Mouse (Mus musculus): Measurements from ENCODE around the gene Lsm10. TPM values are rescaled to one million over a fixed set of nuclear protein-coding genes. Genes with fewer than 3 reads are reported as not detected.

The Lsm10 gene
- polyA plus RNA-seq, 1 experiment from 2014 or later = 27.7 TPM

- H3K4me1 ChIP-seq (ENCODE audit: insufficient read depth) = no peaks in the 10 kb centered on the region
- WGBS (ENCODE audit: insufficient replicate concordance) = 69% methylated on average over 4 of the region's 4 CpGs
- H3K9me3 ChIP-seq (ENCODE audit: low read length) = no peaks in the 10 kb centered on the region
- TF ChIP-seq EP300 (IDR thresholded peaks at IDR 0.05; ENCODE audit: low read depth) = no peak
- TF ChIP-seq CTCF (IDR thresholded peaks at IDR 0.05; ENCODE audit: low read depth) = no peak
- H3K27ac ChIP-seq (ENCODE audit: low read depth) = no peak overlapping the region
- H3K4me2 ChIP-seq (ENCODE audit: low read depth, low read length) = no peak overlapping the region
- H3K27me3 ChIP-seq (ENCODE audit: insufficient read depth, low read length) = no peaks in the 10 kb centered on the region
- H3K36me3 ChIP-seq (replicated peaks; ENCODE audit: insufficient read depth, low read length) = no peaks in the 10 kb centered on the region
- no peak overlapping the region for H3K9ac ChIP-seq (replicated peaks)
- ATAC-seq = no peak
- DNase-seq = no peak
- H3K4me3 ChIP-seq (ENCODE audit: low read depth, low read length) = no peak overlapping the region
Observed at GRCm38 (mm10) chr4:126079266-126079665, 17.2 kb upstream of the Lsm10 start.

- no peak for ATAC-seq
- no peak for DNase-seq
- TF ChIP-seq EP300 (IDR thresholded peaks at IDR 0.05; ENCODE audit: low read depth) (no peak), CTCF (IDR thresholded peaks at IDR 0.05; ENCODE audit: low read depth) (no peak)
Observed at GRCm38 (mm10) chr4:126081601-126082000, 14.8 kb upstream of the Lsm10 start.

GRCm38 (mm10) chr4:126083021-126083420 lies 13.4 kb upstream of the Lsm10 start:
- H3K36me3 ChIP-seq (replicated peaks; ENCODE audit: insufficient read depth, low read length) = no peaks in the 10 kb centered on the region
- H3K9ac ChIP-seq (replicated peaks) = no peak overlapping the region
- no peak overlapping the region for H3K4me2 ChIP-seq (ENCODE audit: low read depth, low read length)
- no peak overlapping the region for H3K4me3 ChIP-seq (ENCODE audit: low read depth, low read length)
- ATAC-seq (no peak), DNase-seq (no peak)
- no peak overlapping the region for H3K27ac ChIP-seq (ENCODE audit: low read depth)
- 52% methylated on average over 9 of the region's 9 CpGs for WGBS (ENCODE audit: insufficient replicate concordance)
- H3K4me1 ChIP-seq (ENCODE audit: insufficient read depth) = no peaks in the 10 kb centered on the region
- no peaks in the 10 kb centered on the region for H3K27me3 ChIP-seq (ENCODE audit: insufficient read depth, low read length)
- TF ChIP-seq EP300 (IDR thresholded peaks at IDR 0.05; ENCODE audit: low read depth) = no peak
- TF ChIP-seq CTCF (IDR thresholded peaks at IDR 0.05; ENCODE audit: low read depth) = no peak
- no peaks in the 10 kb centered on the region for H3K9me3 ChIP-seq (ENCODE audit: low read length)

More at GRCm38 (mm10) chr4:126081601-126082000, 14.8 kb upstream of the Lsm10 start:
- Histone ChIP-seq H3K27me3 (ENCODE audit: insufficient read depth, low read length) (no peaks in the 10 kb centered on the region), H3K9me3 (ENCODE audit: low read length) (no peaks in the 10 kb centered on the region), H3K9ac (replicated peaks) (no peak overlapping the region), H3K4me2 (ENCODE audit: low read depth, low read length) (no peak overlapping the region), H3K36me3 (replicated peaks; ENCODE audit: insufficient read depth, low read length) (no peaks in the 10 kb centered on the region), H3K27ac (ENCODE audit: low read depth) (no peak overlapping the region), H3K4me1 (ENCODE audit: insufficient read depth) (no peaks in the 10 kb centered on the region), H3K4me3 (ENCODE audit: low read depth, low read length) (no peak overlapping the region)
- 84% methylated on average over 1 of the region's 1 CpGs for WGBS (ENCODE audit: insufficient replicate concordance)

GRCm38 (mm10) chr4:126084382-126084781 lies 12.0 kb upstream of the Lsm10 start:
- DNase-seq (no peak), ATAC-seq (no peak)
- Histone ChIP-seq H3K9me3 (ENCODE audit: low read length) (no peaks in the 10 kb centered on the region), H3K36me3 (replicated peaks; ENCODE audit: insufficient read depth, low read length) (no peaks in the 10 kb centered on the region), H3K27me3 (ENCODE audit: insufficient read depth, low read length) (no peaks in the 10 kb centered on the region), H3K27ac (ENCODE audit: low read depth) (no peak overlapping the region), H3K9ac (replicated peaks) (no peak overlapping the region), H3K4me1 (ENCODE audit: insufficient read depth) (no peaks in the 10 kb centered on the region), H3K4me3 (ENCODE audit: low read depth, low read length) (no peak overlapping the region), H3K4me2 (ENCODE audit: low read depth, low read length) (no peak overlapping the region)
- TF ChIP-seq EP300 (IDR thresholded peaks at IDR 0.05; ENCODE audit: low read depth) (no peak), CTCF (IDR thresholded peaks at IDR 0.05; ENCODE audit: low read depth) (no peak)
- 74% methylated on average over 8 of the region's 8 CpGs for WGBS (ENCODE audit: insufficient replicate concordance)

GRCm38 (mm10) chr4:126085996-126086576 lies 10.3 kb upstream of the Lsm10 start:
- Histone ChIP-seq H3K4me2 (ENCODE audit: low read depth, low read length) (no peak overlapping the region), H3K27ac (ENCODE audit: low read depth) (no peak overlapping the region), H3K27me3 (ENCODE audit: insufficient read depth, low read length) (no peaks in the 10 kb centered on the region), H3K4me3 (ENCODE audit: low read depth, low read length) (no peak overlapping the region), H3K9me3 (ENCODE audit: low read length) (no peaks in the 10 kb centered on the region), H3K4me1 (ENCODE audit: insufficient read depth) (peaks cover 9% of the 10 kb centered on the region), H3K36me3 (replicated peaks; ENCODE audit: insufficient read depth, low read length) (no peaks in the 10 kb centered on the region), H3K9ac (replicated peaks) (no peak overlapping the region)
- no peak for TF ChIP-seq EP300 (IDR thresholded peaks at IDR 0.05; ENCODE audit: low read depth)
- peak; percentile 98 for TF ChIP-seq CTCF (IDR thresholded peaks at IDR 0.05; ENCODE audit: low read depth)
- ATAC-seq (peak; percentile 83), DNase-seq (peak; percentile 89)
- WGBS (ENCODE audit: insufficient replicate concordance) = 19% methylated on average over 7 of the region's 7 CpGs

- ATAC-seq (peak; percentile 85), DNase-seq (no peak)
- 39% methylated on average over 7 of the region's 7 CpGs for WGBS (ENCODE audit: insufficient replicate concordance)
- H3K9me3 ChIP-seq (ENCODE audit: low read length) = no peaks in the 10 kb centered on the region
- no peak overlapping the region for H3K9ac ChIP-seq (replicated peaks)
- no peaks in the 10 kb centered on the region for H3K27me3 ChIP-seq (ENCODE audit: insufficient read depth, low read length)
- no peak overlapping the region for H3K4me2 ChIP-seq (ENCODE audit: low read depth, low read length)
- TF ChIP-seq CTCF (IDR thresholded peaks at IDR 0.05; ENCODE audit: low read depth) = no peak
- no peak for TF ChIP-seq EP300 (IDR thresholded peaks at IDR 0.05; ENCODE audit: low read depth)
- H3K27ac ChIP-seq (ENCODE audit: low read depth) = peak overlapping the region; percentile 61
- no peaks in the 10 kb centered on the region for H3K36me3 ChIP-seq (replicated peaks; ENCODE audit: insufficient read depth, low read length)
- no peak overlapping the region for H3K4me3 ChIP-seq (ENCODE audit: low read depth, low read length)
- H3K4me1 ChIP-seq (ENCODE audit: insufficient read depth) = peaks cover 20% of the 10 kb centered on the region
Observed at GRCm38 (mm10) chr4:126090101-126090847, 6.1 kb upstream of the Lsm10 start.

Measured in liver, postnatal 0 days (tissue).